Mouse (Mus musculus) neural tube, embryonic 12.5 days (tissue): ENCODE results near the gene Slc44a5. TPM values are rescaled to one million over a fixed set of nuclear protein-coding genes. Genes with fewer than 3 reads are reported as not detected.

Experiments
- ATAC-seq: fragments of 200-750 bp; cut with Nextera tagmentation; 2 replicates; pipeline ENCODE4 v1.8.0; 2017; ENCODE audit warnings: low read depth, mild to moderate bottlenecking, moderate TSS enrichment, moderate library complexity; ENCODE audit not compliant: low FRiP score
- H3K27ac ChIP-seq: fragments of 300-500 bp; sonication (generic); 2 replicates; pipeline ENCODE4 v1.5.1; 2016
- H3K27me3 ChIP-seq: fragments of 300-500 bp; sonication (generic); replicated peaks from 2 replicates; pipeline ENCODE4 v1.6.1; 2016; ENCODE audit warnings: mild to moderate bottlenecking
- H3K36me3 ChIP-seq: fragments of 300-500 bp; sonication (generic); 2 replicates; pipeline ENCODE4 v1.6.1; 2016; ENCODE audit warnings: mild to moderate bottlenecking
- H3K4me1 ChIP-seq: fragments of 300-500 bp; sonication (generic); 2 replicates; pipeline ENCODE4 v1.6.1; 2016
- H3K4me2 ChIP-seq: fragments of 300-500 bp; sonication (generic); replicated peaks from 2 replicates; pipeline ENCODE4 v1.6.1; 2016; ENCODE audit warnings: mild to moderate bottlenecking
- H3K4me3 ChIP-seq: fragments of 300-500 bp; sonication (generic); 2 replicates; pipeline ENCODE4 v1.5.1; 2016
- H3K9ac ChIP-seq: fragments of 300-500 bp; sonication (generic); 2 replicates; pipeline ENCODE4 v1.6.1; 2016; ENCODE audit warnings: mild to moderate bottlenecking
- H3K9me3 ChIP-seq: fragments of 300-500 bp; sonication (generic); 2 replicates; pipeline ENCODE4 v1.6.1; 2016; ENCODE audit warnings: mild to moderate bottlenecking
- WGBS: fragments of 180-500 bp; shearing (Covaris S2); methylation state at CpG from one replicate; pipeline ENCODE4 v1.1.7; 2016; 5-methylcytosine and 5-hydroxymethylcytosine counted together
- polyA plus RNA-seq: library from polyadenylated mRNA; unstranded; fragments of >200 nt; fragmentation: Nextera tagmentation; extraction: Ambion mirVana; gene quantifications from 2 replicates; pipeline ENCODE4 v1.2.1, GENCODE M21; 2016

Slc44a5 gene
- polyA plus RNA-seq, 1 experiment from 2014 or later, result 3.8 TPM

GRCm38 (mm10) chr3:154301102-154301501 lies 327.9 kb downstream of the Slc44a5 start:
- Histone ChIP-seq H3K4me1 (no peaks in the 10 kb centered on the region), H3K27me3 (no peaks in the 10 kb centered on the region), H3K27ac (no peak overlapping the region), H3K4me3 (no peak overlapping the region), H3K4me2 (no peak overlapping the region), H3K36me3 (no peaks in the 10 kb centered on the region), H3K9ac (no peak overlapping the region), H3K9me3 (no peaks in the 10 kb centered on the region)
- no peak for ATAC-seq
- 82% methylated on average over 4 of the region's 4 CpGs for WGBS

- 72% methylated on average over 16 of the region's 16 CpGs for WGBS
- H3K4me3 ChIP-seq, result no peak overlapping the region
Observed at GRCm38 (mm10) chr3:154305163-154305884, 332.1 kb downstream of the Slc44a5 start.

GRCm38 (mm10) chr3:154317651-154318248 lies 344.5 kb downstream of the Slc44a5 start:
- Histone ChIP-seq H3K9me3 (no peaks in the 10 kb centered on the region), H3K36me3 (no peaks in the 10 kb centered on the region), H3K27me3 (peaks cover 2% of the 10 kb centered on the region; the same call in 1 of the 2 replicates), H3K4me3 (no peak overlapping the region), H3K4me2 (no peak overlapping the region), H3K4me1 (no peaks in the 10 kb centered on the region), H3K27ac (no peak overlapping the region), H3K9ac (no peak overlapping the region)
- WGBS, result 18% methylated on average over 5 of the region's 5 CpGs
- ATAC-seq, result 0 out of 2 replicates have a peak, but pooled peaks have one; percentile 48

More at GRCm38 (mm10) chr3:154305163-154305884, 332.1 kb downstream of the Slc44a5 start:
- no peaks in the 10 kb centered on the region for H3K4me1 ChIP-seq
- H3K4me2 ChIP-seq, result no peak overlapping the region
- no peak for ATAC-seq
- H3K9ac ChIP-seq, result no peak overlapping the region
- no peaks in the 10 kb centered on the region for H3K27me3 ChIP-seq
- no peaks in the 10 kb centered on the region for H3K9me3 ChIP-seq
- H3K36me3 ChIP-seq, result no peaks in the 10 kb centered on the region
- no peak overlapping the region for H3K27ac ChIP-seq

Other genes with a start within 250 kb of the Slc44a5 start
- 29.2 and 34.8 TPM in 2 replicates for gene St6galnac3, start 248.3 kb upstream of the Slc44a5 start, polyA plus RNA-seq
- 0.14 TPM in 1 of 2 replicates, not detected in the other for gene Asb17, start 129.2 kb upstream of the Slc44a5 start, polyA plus RNA-seq
- 0.11 and 0.14 TPM in 2 replicates for gene Msh4, start 67.3 kb upstream of the Slc44a5 start, polyA plus RNA-seq
- 36.8 and 38.4 TPM in 2 replicates for gene Rabggtb, start 60.4 kb upstream of the Slc44a5 start, polyA plus RNA-seq
- gene Acadm, start 28.8 kb upstream of the Slc44a5 start, polyA plus RNA-seq, result 50.7 and 56.7 TPM in 2 replicates